Mouse (Mus musculus): ENCODE measurements around the gene Alkal2.
A peak's percentile ranks its signal among the peaks of the same experiment; 100 is the strongest.

Alkal2 gene

GRCm38 (mm10) chr12:30883986-30884621 lies at the start of gene Alkal2:
Gene Alkal2 (plus strand): TSS chr12:30884322.
- DNase-seq (ENCODE audit: low read depth, low spot score), result peak; percentile 32

GRCm38 (mm10) chr12:30848521-30848920 lies 35.6 kb upstream of the Alkal2 start:
- DNase-seq (ENCODE audit: low read depth, low spot score), result no peak

- no peak for DNase-seq (ENCODE audit: low read depth, low spot score)
These were observed 33.2 kb upstream of the Alkal2 start for GRCm38 (mm10) chr12:30850902-30851301.

GRCm38 (mm10) chr12:30851871-30852270 lies 32.3 kb upstream of the Alkal2 start:
- DNase-seq (ENCODE audit: low read depth, low spot score), result no peak

- no peak for DNase-seq (ENCODE audit: low read depth, low spot score)
These were observed 28.5 kb upstream of the Alkal2 start for GRCm38 (mm10) chr12:30855442-30856159.

GRCm38 (mm10) chr12:30856172-30856571 lies 27.9 kb upstream of the Alkal2 start:
- DNase-seq (ENCODE audit: low read depth, low spot score), result no peak

GRCm38 (mm10) chr12:30864347-30864746 lies 19.8 kb upstream of the Alkal2 start:
- DNase-seq (ENCODE audit: low read depth, low spot score), result no peak

- DNase-seq (ENCODE audit: low read depth, low spot score), result no peak
These were observed 18.3 kb upstream of the Alkal2 start for GRCm38 (mm10) chr12:30865781-30866180.

- no peak for DNase-seq (ENCODE audit: low read depth, low spot score)
These were observed 4.7 kb upstream of the Alkal2 start for GRCm38 (mm10) chr12:30879447-30879846.

GRCm38 (mm10) chr12:30883592-30883985 lies 533 bp upstream of the Alkal2 start:
- no peak for DNase-seq (ENCODE audit: low read depth, low spot score)

- peak; percentile 17 for DNase-seq (ENCODE audit: low read depth, low spot score)
These were observed 604 bp downstream of the Alkal2 start for GRCm38 (mm10) chr12:30884622-30885230.

- DNase-seq (ENCODE audit: low read depth, low spot score), result no peak
These were observed 1.8 kb downstream of the Alkal2 start for GRCm38 (mm10) chr12:30885891-30886290.

GRCm38 (mm10) chr12:30888003-30888402 lies 3.9 kb downstream of the Alkal2 start:
- no peak for DNase-seq (ENCODE audit: low read depth, low spot score)

- peak; percentile 45 for DNase-seq (ENCODE audit: low read depth, low spot score)
These were observed 5.9 kb downstream of the Alkal2 start for GRCm38 (mm10) chr12:30890067-30890466.

- no peak for DNase-seq (ENCODE audit: low read depth, low spot score)
These were observed 7.3 kb downstream of the Alkal2 start for GRCm38 (mm10) chr12:30891438-30891837.

- no peak for DNase-seq (ENCODE audit: low read depth, low spot score)
These were observed 12.9 kb downstream of the Alkal2 start for GRCm38 (mm10) chr12:30897039-30897438.

- DNase-seq (ENCODE audit: low read depth, low spot score), result no peak
These were observed 24.5 kb downstream of the Alkal2 start for GRCm38 (mm10) chr12:30908658-30909057.

- no peak for DNase-seq (ENCODE audit: low read depth, low spot score)
These were observed 25.8 kb downstream of the Alkal2 start for GRCm38 (mm10) chr12:30909881-30910280.

- no peak for DNase-seq (ENCODE audit: low read depth, low spot score)
These were observed 26.7 kb downstream of the Alkal2 start for GRCm38 (mm10) chr12:30910860-30911259.

GRCm38 (mm10) chr12:30911261-30912047 lies 27.3 kb downstream of the Alkal2 start, which contains the start of the genes Acp1 and Sh3yl1:
Gene Acp1 (minus strand): TSS chr12:30911589.
Gene Sh3yl1 (plus strand): TSS chr12:30911668.
- DNase-seq (ENCODE audit: low read depth, low spot score), result peak; percentile 86

GRCm38 (mm10) chr12:30912048-30912381 lies 27.9 kb downstream of the Alkal2 start:
- DNase-seq (ENCODE audit: low read depth, low spot score), result peak; percentile 39

- DNase-seq (ENCODE audit: low read depth, low spot score), result no peak
These were observed 28.7 kb downstream of the Alkal2 start for GRCm38 (mm10) chr12:30912840-30913239.

All from R1 (cell line).